Mouse (Mus musculus) cerebral cortex, adult 2 months (tissue): ENCODE data around the gene Pla2g2e.

ENCODE experiments used
- whole genome bisulfite sequencing: fragments of 180-500 bp; shearing (Covaris S2); methylation state at CpG from one replicate; pipeline ENCODE4 v1.1.7; 2018; 5-methylcytosine and 5-hydroxymethylcytosine counted together

The Pla2g2e gene

GRCm38 (mm10) chr4:138877731-138878130 lies at the start of gene Pla2g2e:
Gene Pla2g2e (plus strand): TSS chr4:138877942.
- 81% methylated on average over 4 of the region's 4 CpGs for WGBS

- 68% methylated on average over 6 of the region's 6 CpGs for WGBS
These were observed 37.9 kb upstream of the Pla2g2e start for GRCm38 (mm10) chr4:138839806-138840205.

GRCm38 (mm10) chr4:138840726-138841125 lies 37.0 kb upstream of the Pla2g2e start:
- 75% methylated on average over 8 of the region's 8 CpGs for WGBS

DNA sequence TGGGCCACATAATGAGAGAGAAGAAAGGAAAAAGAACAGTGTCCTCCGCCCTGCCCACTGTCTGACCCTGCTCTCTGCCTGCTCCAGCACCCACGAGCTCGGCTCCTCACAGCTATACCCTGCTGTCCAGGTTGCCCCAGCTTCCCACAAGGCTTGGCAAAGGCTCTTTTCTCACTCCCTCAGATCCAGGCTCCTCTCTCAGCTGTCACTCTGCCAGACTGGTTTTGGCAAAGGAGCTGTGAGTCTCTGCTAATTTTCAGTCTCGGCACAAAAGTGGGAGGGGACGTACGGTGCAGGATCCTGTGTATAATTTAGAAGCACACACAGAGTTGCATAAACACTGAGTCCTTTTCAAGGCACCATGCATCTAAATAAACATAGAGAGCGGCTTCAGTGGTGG lies 36.4 kb upstream of the Pla2g2e start:
- WGBS, result 19% methylated on average over 7 of the region's 7 CpGs

DNA sequence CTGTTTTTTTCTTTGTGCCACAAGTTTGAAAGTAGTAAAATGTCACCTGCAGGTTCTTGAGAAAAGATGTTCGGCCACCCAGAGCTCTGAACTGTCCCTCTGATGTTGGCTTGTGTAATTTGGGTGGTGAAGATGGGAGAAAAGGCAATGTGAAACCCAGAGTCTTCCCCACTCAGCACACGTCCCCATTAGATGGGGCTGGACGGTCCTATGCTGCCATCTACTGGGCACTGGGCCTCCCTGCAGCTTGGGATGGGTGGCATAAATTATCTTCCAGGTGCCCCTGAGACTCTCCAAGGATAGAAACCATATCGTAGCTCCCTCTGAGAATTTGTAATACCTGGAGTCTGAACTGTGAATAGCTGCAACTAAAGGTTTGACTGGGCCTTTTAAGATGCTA lies 26.3 kb upstream of the Pla2g2e start:
- WGBS, result 4% methylated on average over 4 of the region's 4 CpGs

- 47% methylated on average over 6 of the region's 6 CpGs for WGBS
These were observed 24.8 kb upstream of the Pla2g2e start for GRCm38 (mm10) chr4:138852961-138853360.

DNA sequence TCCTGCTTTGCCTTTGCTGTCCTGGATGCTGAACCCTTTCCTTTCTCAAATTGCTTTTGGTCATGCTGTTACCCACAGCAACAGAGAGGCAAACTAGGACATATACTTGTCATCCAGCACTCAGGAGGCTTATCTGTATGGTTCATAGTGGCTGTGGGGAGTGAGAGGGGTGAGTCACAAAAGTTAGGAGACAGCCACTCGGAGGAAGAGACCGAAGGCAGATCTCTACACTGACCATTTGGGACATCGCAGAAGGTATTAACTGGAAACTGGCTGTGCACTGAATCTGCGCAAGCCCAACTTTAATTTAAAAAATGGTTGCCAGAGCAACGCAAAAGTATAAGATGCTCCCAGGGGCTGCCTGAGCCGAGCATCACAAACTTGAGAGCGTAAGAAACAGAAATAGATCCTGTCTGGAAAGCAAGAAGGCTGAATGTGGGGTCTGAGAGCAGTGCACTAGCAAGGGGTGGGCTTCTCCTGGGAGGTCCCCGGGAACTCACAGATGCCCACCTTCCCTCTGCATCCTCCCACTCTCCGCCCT lies 22.6 kb upstream of the Pla2g2e start:
- WGBS, result 55% methylated on average over 9 of the region's 9 CpGs

- 11% methylated on average over 7 of the region's 7 CpGs for WGBS
These were observed 21.3 kb upstream of the Pla2g2e start for GRCm38 (mm10) chr4:138856491-138856890.

GRCm38 (mm10) chr4:138857576-138857975 lies 20.2 kb upstream of the Pla2g2e start:
- 61% methylated on average over 10 of the region's 10 CpGs for WGBS

GRCm38 (mm10) chr4:138858446-138858845 lies 19.3 kb upstream of the Pla2g2e start:
- WGBS, result 52% methylated on average over 15 of the region's 15 CpGs

DNA sequence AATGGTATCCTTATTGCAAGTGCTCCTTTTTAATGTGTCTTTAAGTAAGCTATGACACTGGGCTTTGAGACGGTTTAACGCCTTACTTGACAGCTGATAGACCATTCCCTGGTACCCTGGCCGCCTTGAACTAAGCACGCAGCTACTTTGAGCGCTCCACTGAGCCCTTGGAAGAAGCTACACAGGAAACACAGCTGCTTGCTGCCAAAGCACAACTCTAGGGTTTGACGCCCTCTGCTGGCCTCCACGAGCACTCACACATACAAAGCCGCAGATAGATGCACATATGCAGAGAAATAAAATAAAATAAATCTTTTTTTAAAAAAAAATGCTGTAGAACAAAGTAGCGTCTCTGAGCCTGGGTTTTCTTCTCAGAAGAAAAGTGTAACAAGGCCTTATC lies 18.5 kb upstream of the Pla2g2e start:
- WGBS, result 10% methylated on average over 9 of the region's 9 CpGs

DNA sequence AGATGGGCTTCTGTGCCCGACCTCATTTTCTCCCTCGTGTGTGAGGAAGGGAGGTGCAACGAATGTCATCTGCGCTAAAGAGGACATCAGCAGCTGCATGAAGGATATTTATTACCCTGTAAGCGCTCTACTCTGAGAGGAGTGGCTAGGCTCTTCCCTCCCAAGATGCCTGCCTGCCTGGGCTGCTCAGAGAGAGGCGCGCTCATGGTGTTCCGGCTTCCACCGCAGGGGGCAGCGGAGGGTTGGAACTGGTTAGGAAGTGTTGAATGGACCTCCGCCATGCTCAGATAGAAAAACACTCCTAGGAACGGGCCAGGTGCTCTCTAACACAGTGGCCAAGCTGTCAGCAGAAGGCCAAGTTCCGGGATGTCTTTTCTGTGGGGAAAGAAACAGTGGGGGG lies 18.0 kb upstream of the Pla2g2e start:
- 3% methylated on average over 13 of the region's 13 CpGs for WGBS

GRCm38 (mm10) chr4:138863344-138863998 lies 14.3 kb upstream of the Pla2g2e start, which contains the start of gene Pla2g5:
Gene Pla2g5 (minus strand): TSS chr4:138863482.
- WGBS, result 54% methylated on average over 10 of the region's 10 CpGs

GRCm38 (mm10) chr4:138865092-138865491 lies 12.7 kb upstream of the Pla2g2e start:
- 49% methylated on average over 5 of the region's 5 CpGs for WGBS

DNA sequence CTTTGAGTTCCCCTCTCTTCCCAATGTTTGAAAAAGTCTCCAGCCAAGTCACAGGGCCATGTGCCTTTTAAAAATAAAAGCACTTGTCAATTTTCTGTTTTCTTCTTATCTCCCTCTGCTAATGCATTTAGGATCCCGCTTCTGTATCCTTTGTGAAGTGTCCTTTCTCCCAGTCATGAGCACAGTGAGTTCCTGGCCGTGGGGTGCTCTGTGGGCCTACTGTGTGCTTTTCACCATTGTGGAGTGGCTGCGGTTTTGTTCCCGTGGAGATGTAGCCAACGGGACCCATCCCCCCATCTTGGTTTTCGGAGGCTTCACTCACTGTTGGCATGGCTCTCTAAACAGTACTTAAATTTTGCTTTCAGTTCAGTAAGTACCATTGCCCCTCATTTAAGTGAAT lies 11.8 kb upstream of the Pla2g2e start:
- WGBS, result 68% methylated on average over 6 of the region's 6 CpGs

- 12% methylated on average over 7 of the region's 7 CpGs for WGBS
These were observed 11.3 kb upstream of the Pla2g2e start for GRCm38 (mm10) chr4:138866413-138866812.

DNA sequence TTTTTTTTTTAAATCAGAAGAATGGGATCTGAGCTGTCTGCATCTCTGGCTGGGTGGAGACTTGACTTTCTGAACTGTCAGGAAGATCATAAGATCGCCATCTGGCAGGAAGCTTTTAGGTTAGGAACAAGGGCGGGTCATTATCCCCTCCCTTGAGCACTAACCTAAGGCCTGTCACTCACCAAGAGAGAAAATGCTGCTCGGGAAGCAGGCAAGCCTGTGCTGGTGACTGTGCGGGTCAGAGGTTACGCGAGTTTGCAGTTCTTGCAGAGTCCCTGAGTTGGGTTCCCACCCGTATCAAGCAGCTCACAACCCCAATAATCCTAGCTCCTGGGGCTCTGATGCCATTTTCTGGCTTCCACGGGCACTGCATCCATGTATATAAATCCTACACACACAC lies 9.1 kb upstream of the Pla2g2e start:
- 77% methylated on average over 8 of the region's 8 CpGs for WGBS

DNA sequence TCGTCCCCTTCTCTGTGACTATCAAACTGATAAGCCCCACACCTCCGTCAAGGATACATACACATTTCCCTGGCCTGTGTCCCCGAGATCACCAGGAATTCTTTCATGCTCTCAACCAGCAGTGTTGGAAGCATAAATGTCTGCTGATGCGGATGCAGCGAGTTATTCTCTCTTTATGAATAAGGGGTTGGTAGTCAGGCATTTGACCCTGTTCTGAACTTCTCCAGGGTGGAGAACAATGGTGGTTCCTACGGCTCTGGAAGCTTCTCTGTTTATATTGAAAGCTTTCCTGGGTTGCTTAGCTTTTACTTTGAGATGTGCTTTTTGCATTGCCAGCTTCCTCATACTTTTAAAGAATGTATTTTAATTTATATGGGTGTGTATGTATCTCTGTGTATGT lies 3.9 kb upstream of the Pla2g2e start, which contains the start of gene Gm13030:
Gene Gm13030 (minus strand): TSS at position 101 of the 400 bp plus-strand sequence.
- 84% methylated on average over 6 of the region's 6 CpGs for WGBS

- 69% methylated on average over 2 of the region's 2 CpGs for WGBS
These were observed 2.5 kb upstream of the Pla2g2e start for GRCm38 (mm10) chr4:138875275-138875674.

DNA sequence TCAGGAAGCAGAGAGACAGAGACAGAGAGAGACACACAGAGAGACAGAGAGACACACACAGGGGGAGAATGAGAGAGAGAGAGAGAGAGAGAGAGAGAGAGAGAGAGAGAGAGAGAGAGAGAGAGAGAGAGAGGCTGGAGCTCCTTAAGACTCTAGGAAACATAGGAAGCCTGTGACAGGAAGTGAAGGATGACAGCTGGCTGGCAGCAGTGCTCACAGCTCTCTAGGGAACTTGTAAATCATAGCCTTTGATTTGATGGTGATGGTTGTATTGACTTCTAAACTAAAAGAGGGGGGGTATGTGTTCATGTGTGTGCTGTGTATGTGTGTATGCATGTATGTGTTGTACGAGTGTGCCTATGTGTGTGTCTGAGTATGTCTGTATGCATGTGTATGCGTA lies 1.8 kb upstream of the Pla2g2e start:
- WGBS, result 97% methylated on average over 2 of the region's 2 CpGs

DNA sequence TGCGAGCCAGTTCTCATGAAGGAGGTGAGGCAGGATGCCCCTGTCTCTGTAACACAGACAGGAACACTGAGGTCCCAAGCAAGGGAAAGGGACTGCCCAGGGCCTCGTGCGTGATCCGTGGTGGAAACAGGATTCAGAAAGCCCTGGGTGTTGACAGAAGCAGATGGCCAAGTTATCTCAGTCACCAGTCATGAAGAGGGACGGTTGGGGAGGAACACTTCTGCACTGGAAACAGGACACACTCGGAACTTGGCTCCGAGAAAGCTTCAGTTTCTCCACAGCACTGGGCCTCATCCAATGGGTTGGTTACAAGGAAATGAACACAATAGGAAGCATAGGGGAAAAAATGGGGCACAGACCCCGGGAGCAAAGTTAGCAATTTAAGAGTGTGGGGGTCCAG lies 1.0 kb downstream of the Pla2g2e start:
- WGBS, result 50% methylated on average over 8 of the region's 8 CpGs

DNA sequence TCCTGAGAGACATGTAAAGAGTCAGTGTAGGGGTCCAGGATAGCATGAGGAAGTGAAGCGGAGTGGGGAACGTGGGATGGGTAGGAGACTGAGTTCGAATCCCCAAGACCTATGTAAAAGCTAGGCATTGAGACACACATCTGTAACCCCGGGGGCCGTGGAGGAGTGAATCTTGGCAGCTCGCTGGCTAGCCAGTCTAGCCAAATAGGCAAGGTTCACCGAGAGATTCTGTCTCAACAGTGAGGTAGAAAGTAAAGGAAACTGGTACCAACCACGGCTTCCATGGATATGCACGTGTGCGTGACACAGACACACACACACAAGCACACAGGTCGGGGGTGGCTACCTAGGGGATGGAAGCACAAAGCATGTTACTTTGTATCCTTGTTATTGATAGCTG lies 2.1 kb downstream of the Pla2g2e start:
- 90% methylated on average over 11 of the region's 11 CpGs for WGBS

DNA sequence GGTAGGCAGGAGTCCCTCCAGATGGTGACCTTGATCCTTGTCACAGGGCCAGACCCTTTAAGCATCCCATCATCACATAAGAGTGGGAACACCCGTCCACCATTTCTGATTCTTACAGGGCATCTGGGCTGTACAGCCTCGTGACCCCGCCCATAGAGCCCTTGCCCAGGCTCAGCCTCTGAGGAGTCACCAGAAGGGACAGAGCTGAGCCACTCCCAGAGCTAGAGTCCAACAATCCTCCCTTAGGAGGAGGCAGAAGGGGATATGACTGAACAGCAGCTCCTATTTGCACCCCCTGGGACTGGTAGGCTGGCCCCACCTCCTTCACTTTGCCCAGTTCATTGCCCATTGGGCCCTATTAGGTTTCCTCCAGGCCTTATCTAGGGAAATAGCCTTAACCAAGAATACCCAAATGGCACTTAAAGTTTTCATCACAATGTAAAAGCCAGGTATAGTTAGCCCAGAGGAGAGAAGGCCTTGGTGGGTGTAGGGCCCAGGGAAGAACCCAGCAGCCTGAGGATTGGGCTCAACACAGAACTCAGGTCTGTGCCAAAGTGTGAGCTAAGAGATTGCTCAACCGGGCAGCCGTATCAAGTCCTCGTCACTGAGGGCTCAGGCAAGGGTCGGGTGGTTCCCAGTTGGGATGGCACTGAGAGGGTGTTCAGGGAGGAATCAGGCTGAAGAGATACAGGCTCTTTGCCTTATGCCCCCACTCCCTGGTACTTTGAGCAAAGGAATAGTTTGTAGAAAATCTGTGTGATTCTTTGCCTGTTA lies 3.3 kb downstream of the Pla2g2e start:
- 86% methylated on average over 7 of the region's 7 CpGs for WGBS
